Mouse (Mus musculus) bone marrow macrophage, adult 2 months (primary cell): ENCODE measurements at regions not wholly inside any gene's neighbourhood (a gene's known extent, or its start where the extent isn't known, plus 50 kb on each side); places are given as distances from the start of the nearest gene placed in this dataset.

Source experiments
- H3K27ac ChIP-seq: 2 replicates; pipeline ENCODE4 v1.5.1; 2012; ENCODE audit warnings: low read depth, low read length; ENCODE audit not compliant: insufficient read depth
- H3K4me1 ChIP-seq: 2 replicates; pipeline ENCODE4 v1.6.1; 2012; ENCODE audit warnings: low read length; ENCODE audit not compliant: control insufficient read depth, insufficient read depth
- H3K4me3 ChIP-seq: 2 replicates; pipeline ENCODE4 v1.5.1; 2012; ENCODE audit warnings: mild to moderate bottlenecking, low read length, moderate library complexity; ENCODE audit not compliant: insufficient read depth
- CTCF ChIP-seq: IDR thresholded peaks from 2 replicates; pipeline ENCODE4 v1.5.1; 2012; ENCODE audit warnings: low read depth, mild to moderate bottlenecking, low read length, moderate library complexity
- POLR2A ChIP-seq: IDR thresholded peaks from 2 replicates; pipeline ENCODE4 v1.6.1; 2012; ENCODE audit warnings: mild to moderate bottlenecking, low read depth, low read length, borderline replicate concordance

- Histone ChIP-seq H3K4me1 (no peaks in the 10 kb centered on the region), H3K4me3 (no peak overlapping the region), H3K27ac (no peak overlapping the region)
- no peak for TF ChIP-seq POLR2A
- TF ChIP-seq CTCF = no peak
Observed at GRCm38 (mm10) chr10:96783966-96784365, 167.2 kb downstream of the Btg1 start.

GRCm38 (mm10) chr10:96786903-96787571, 170.2 kb downstream of the Btg1 start:
- H3K27ac ChIP-seq = no peak overlapping the region
- no peak overlapping the region for H3K4me3 ChIP-seq
- H3K4me1 ChIP-seq = no peaks in the 10 kb centered on the region
- no peak for TF ChIP-seq POLR2A
- TF ChIP-seq CTCF = no peak

GRCm38 (mm10) chr10:96787572-96787946, 170.8 kb downstream of the Btg1 start:
- TF ChIP-seq CTCF (no peak), POLR2A (no peak)
- Histone ChIP-seq H3K4me1 (no peaks in the 10 kb centered on the region), H3K27ac (no peak overlapping the region), H3K4me3 (no peak overlapping the region)

GRCm38 (mm10) chr10:96788352-96789016, 171.7 kb downstream of the Btg1 start:
- Histone ChIP-seq H3K27ac (no peak overlapping the region), H3K4me3 (no peak overlapping the region), H3K4me1 (no peaks in the 10 kb centered on the region)
- no peak for TF ChIP-seq CTCF
- no peak for TF ChIP-seq POLR2A

- Histone ChIP-seq H3K4me3 (no peak overlapping the region), H3K4me1 (peaks cover 9% of the 10 kb centered on the region), H3K27ac (no peak overlapping the region)
- TF ChIP-seq CTCF = no peak
- no peak for TF ChIP-seq POLR2A
Observed at GRCm38 (mm10) chr10:96797116-96797515, 180.3 kb downstream of the Btg1 start.

GRCm38 (mm10) chr10:96800801-96801200, 184.0 kb downstream of the Btg1 start:
- Histone ChIP-seq H3K27ac (no peak overlapping the region), H3K4me3 (no peak overlapping the region), H3K4me1 (peaks cover 10% of the 10 kb centered on the region)
- TF ChIP-seq POLR2A = no peak
- TF ChIP-seq CTCF = no peak

GRCm38 (mm10) chr10:96804030-96804784, 187.4 kb downstream of the Btg1 start:
- Histone ChIP-seq H3K27ac (no peak overlapping the region), H3K4me1 (peaks cover 10% of the 10 kb centered on the region), H3K4me3 (no peak overlapping the region)
- TF ChIP-seq POLR2A (no peak), CTCF (no peak)

- TF ChIP-seq CTCF (no peak), POLR2A (no peak)
- H3K27ac ChIP-seq = no peak overlapping the region
- H3K4me3 ChIP-seq = no peak overlapping the region
Observed at GRCm38 (mm10) chr10:96806579-96806978, 189.8 kb downstream of the Btg1 start.

GRCm38 (mm10) chr10:96821852-96822251, 205.0 kb downstream of the Btg1 start:
- Histone ChIP-seq H3K4me1 (peaks cover 7% of the 10 kb centered on the region), H3K27ac (no peak overlapping the region), H3K4me3 (no peak overlapping the region)
- TF ChIP-seq POLR2A (no peak), CTCF (no peak)

More at GRCm38 (mm10) chr10:96806579-96806978, 189.8 kb downstream of the Btg1 start:
- peaks cover 5% of the 10 kb centered on the region; the same call in 1 of the 2 replicates for H3K4me1 ChIP-seq
